8 mouse cellular contexts compared by ENCODE assay signal in the genomic region with DNA sequence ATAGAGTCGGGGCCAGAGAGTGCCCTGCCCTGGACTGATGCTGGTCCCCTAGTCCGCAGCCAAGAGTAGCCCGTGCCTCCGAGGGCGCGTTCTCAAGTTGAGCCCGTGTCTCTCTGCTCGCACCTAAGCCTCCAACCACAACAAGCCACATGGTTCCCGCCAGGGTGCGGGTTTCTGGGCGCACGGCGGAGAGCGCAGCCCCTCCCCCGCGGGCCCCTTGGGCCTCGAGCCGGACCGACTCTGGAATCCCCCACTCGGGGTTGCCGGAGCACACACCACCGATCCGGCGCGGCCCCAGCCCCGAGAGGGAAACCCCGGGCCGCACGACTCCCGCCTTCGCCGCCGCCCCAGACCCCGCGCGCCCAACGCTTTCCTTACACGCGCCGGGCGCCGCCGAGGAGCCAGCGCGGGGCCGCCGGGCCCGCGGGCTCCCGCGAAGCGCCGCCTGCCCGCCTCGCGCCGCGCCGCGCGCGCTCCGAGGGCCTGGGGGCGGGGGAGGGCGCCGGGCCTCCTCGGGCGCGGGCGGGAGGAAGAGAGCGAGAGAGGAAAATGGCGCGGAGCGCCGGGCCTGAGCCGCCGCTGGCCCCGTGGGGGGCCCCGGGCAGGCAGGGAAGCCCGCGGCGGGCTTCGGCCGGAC. TPM values are rescaled to one million over a fixed set of nuclear protein-coding genes. Genes with fewer than 3 reads are reported as not detected.
DNase-seq lines count a peak whose midpoint lies in the region; ATAC-seq and TF ChIP-seq lines count a peak whose summit lies in the region.

No protein-coding gene starts in this region.

- peak overlapping the region; percentile 94 for H3K4me3 ChIP-seq in E14TG2a.4 (replicated peaks; ENCODE audit: low read length)
- H3K4me3 ChIP-seq in brown adipose tissue, adult 24 weeks (ENCODE audit: insufficient read depth, low read depth, low read length): peak overlapping the region; percentile 77
- H3K4me3 ChIP-seq in forebrain, embryonic 10.5 days: peak overlapping the region; percentile 99
- H3K4me3 ChIP-seq in heart, embryonic 16.5 days (ENCODE audit: low read length): peak overlapping the region; percentile 92
- H3K4me3 ChIP-seq in lung, adult 2 months (replicated peaks; ENCODE audit: extremely low read depth, low read depth, low read length): peak overlapping the region; percentile 63
- peak overlapping the region; percentile 94 for H3K4me3 ChIP-seq in neural tube, embryonic 14.5 days (ENCODE audit: low read depth, low read length)

- H3K9ac ChIP-seq in heart, embryonic 16.5 days (ENCODE audit: low read length): peak overlapping the region; percentile 98
- peak overlapping the region; percentile 87 for H3K9ac ChIP-seq in neural tube, embryonic 14.5 days (replicated peaks; ENCODE audit: low read depth, low read length)

- peak overlapping the region; percentile 76 for H3K4me2 ChIP-seq in heart, embryonic 16.5 days (ENCODE audit: low read depth, low read length)
- peak overlapping the region; percentile 79 for H3K4me2 ChIP-seq in neural tube, embryonic 14.5 days (ENCODE audit: low read depth, low read length)

- no peaks in the 10 kb centered on the region for H3K27me3 ChIP-seq in E14TG2a.4 (ENCODE audit: insufficient read depth, low read length)
- H3K27me3 ChIP-seq in forebrain, embryonic 10.5 days (ENCODE audit: poor library complexity, severe bottlenecking): no peaks in the 10 kb centered on the region
- no peaks in the 10 kb centered on the region for H3K27me3 ChIP-seq in heart, embryonic 16.5 days (ENCODE audit: control insufficient read depth, insufficient read depth, low read length)
- no peaks in the 10 kb centered on the region for H3K27me3 ChIP-seq in neural tube, embryonic 14.5 days (ENCODE audit: control insufficient read depth, insufficient read depth, low read length)

- peaks cover 60% of the 10 kb centered on the region for H3K4me1 ChIP-seq in E14TG2a.4 (replicated peaks; ENCODE audit: low read depth, low read length)
- H3K4me1 ChIP-seq in brown adipose tissue, adult 24 weeks (ENCODE audit: control insufficient read depth, insufficient read depth, insufficient read length, low read length): 0 out of 2 replicates have a peak, but pooled peaks cover 2% of the 10 kb centered on the region
- H3K4me1 ChIP-seq in forebrain, embryonic 10.5 days: peaks cover 27% of the 10 kb centered on the region
- peaks cover 9% of the 10 kb centered on the region for H3K4me1 ChIP-seq in heart, embryonic 16.5 days (ENCODE audit: control insufficient read depth, insufficient read depth, low read length)
- peaks cover 3% of the 10 kb centered on the region for H3K4me1 ChIP-seq in lung, adult 2 months (ENCODE audit: control insufficient read depth, insufficient read depth, low read length)
- H3K4me1 ChIP-seq in neural tube, embryonic 14.5 days (ENCODE audit: control insufficient read depth, insufficient read depth, low read length): peaks cover 15% of the 10 kb centered on the region

- WGBS in forebrain, embryonic 10.5 days: under 1% methylated on average over 53 of the region's 84 CpGs
- WGBS in heart, embryonic 16.5 days: under 1% methylated on average over 77 of the region's 84 CpGs
- under 1% methylated on average over 79 of the region's 84 CpGs for WGBS in lung, adult 2 months
- under 1% methylated on average over 57 of the region's 84 CpGs for WGBS in neural tube, embryonic 14.5 days

- H3K9me3 ChIP-seq in E14TG2a.4 (ENCODE audit: low read length): no peaks in the 10 kb centered on the region
- H3K9me3 ChIP-seq in forebrain, embryonic 10.5 days: no peaks in the 10 kb centered on the region
- H3K9me3 ChIP-seq in heart, embryonic 16.5 days (replicated peaks; ENCODE audit: control insufficient read depth, low read length): no peaks in the 10 kb centered on the region
- H3K9me3 ChIP-seq in neural tube, embryonic 14.5 days (ENCODE audit: control insufficient read depth, low read length): no peaks in the 10 kb centered on the region

- peaks cover 41% of the 10 kb centered on the region for H3K36me3 ChIP-seq in E14TG2a.4 (ENCODE audit: insufficient read depth, low read length)
- peaks cover 42% of the 10 kb centered on the region for H3K36me3 ChIP-seq in forebrain, embryonic 10.5 days (replicated peaks)
- H3K36me3 ChIP-seq in heart, embryonic 16.5 days (ENCODE audit: control insufficient read depth, insufficient read depth): peaks cover 23% of the 10 kb centered on the region
- peaks cover 21% of the 10 kb centered on the region; the same call in 1 of the 2 replicates for H3K36me3 ChIP-seq in neural tube, embryonic 14.5 days (ENCODE audit: control insufficient read depth, insufficient read depth, low read length)

- H3K27ac ChIP-seq in brown adipose tissue, adult 24 weeks (replicated peaks; ENCODE audit: low read depth, low read length): peak overlapping the region; percentile 72
- peak overlapping the region; percentile 99 for H3K27ac ChIP-seq in forebrain, embryonic 10.5 days
- H3K27ac ChIP-seq in heart, embryonic 16.5 days (ENCODE audit: low read length): peak overlapping the region; percentile 100
- H3K27ac ChIP-seq in neural tube, embryonic 14.5 days (ENCODE audit: low read depth, low read length): peak overlapping the region; percentile 98

- no peak for TF ChIP-seq CTCF in E14TG2a.4 (conservative IDR thresholded peaks at IDR 0.05; ENCODE audit: low read length)
- TF ChIP-seq CTCF in lung, adult 2 months (IDR thresholded peaks at IDR 0.05; ENCODE audit: insufficient read depth, low read length): no peak

- peak; percentile 72 for DNase-seq in forebrain, embryonic 10.5 days (ENCODE audit: extremely low spot score, low spot score)
- DNase-seq in kidney, postnatal 25 days: peak; percentile 53 to 88
- peak; percentile 54 for DNase-seq in lung, adult 2 months
- DNase-seq in testis, postnatal 14 days (ENCODE audit: low spot score): peak; percentile 80

- ATAC-seq in heart, embryonic 16.5 days (replicated peaks; ENCODE audit: extremely low read depth, insufficient read depth, low FRiP score): peak; percentile 79
- peak; percentile 73 for ATAC-seq in neural tube, embryonic 14.5 days (ENCODE audit: low read depth)

- TF ChIP-seq POLR2A in lung, adult 2 months (IDR thresholded peaks at IDR 0.05; ENCODE audit: borderline replicate concordance, extremely low read depth, low read depth, low read length): no peak

RNA-seq across cellular contexts. Expression of a gene that starts 0.6 kb away (rescaled TPM):
- 310 and 336 TPM in 2 replicates for polyA plus RNA-seq in brown adipose tissue, adult 24 weeks (2012; ENCODE audit: insufficient read depth, insufficient read length, missing spikeins)
- polyA plus RNA-seq in forebrain, embryonic 10.5 days (2016; fragmentation: Nextera tagmentation; extraction: Ambion mirVana): 1,497 and 1,498 TPM in 2 replicates
- polyA plus RNA-seq in heart, embryonic 16.5 days (2015; fragmentation: Nextera tagmentation; extraction: Ambion mirVana): 556 and 599 TPM in 2 replicates
- polyA plus RNA-seq in lung, adult 2 months (2012; rRNA removed): 43.5 and 67.9 TPM in 2 replicates
- polyA plus RNA-seq in neural tube, embryonic 14.5 days (2014; fragmentation: Nextera tagmentation; extraction: Ambion mirVana): 994 and 1,036 TPM in 2 replicates

RNA-seq across cellular contexts. Expression of a gene that starts 21.3 kb away (rescaled TPM):
- 21.2 and 21.5 TPM in 2 replicates for polyA plus RNA-seq in brown adipose tissue, adult 24 weeks (2012; ENCODE audit: insufficient read depth, insufficient read length, missing spikeins)
- polyA plus RNA-seq in forebrain, embryonic 10.5 days (2016; fragmentation: Nextera tagmentation; extraction: Ambion mirVana): 719 and 771 TPM in 2 replicates
- polyA plus RNA-seq in heart, embryonic 16.5 days (2015; fragmentation: Nextera tagmentation; extraction: Ambion mirVana): 523 and 525 TPM in 2 replicates
- 114 and 147 TPM in 2 replicates for polyA plus RNA-seq in lung, adult 2 months (2012; rRNA removed)
- polyA plus RNA-seq in neural tube, embryonic 14.5 days (2014; fragmentation: Nextera tagmentation; extraction: Ambion mirVana): 1,282 and 1,347 TPM in 2 replicates

RNA-seq across cellular contexts. Expression of a gene that starts 28.7 kb away (rescaled TPM):
- polyA plus RNA-seq in brown adipose tissue, adult 24 weeks (2012; ENCODE audit: insufficient read depth, insufficient read length, missing spikeins): 12.4 and 15.7 TPM in 2 replicates
- polyA plus RNA-seq in forebrain, embryonic 10.5 days (2016; fragmentation: Nextera tagmentation; extraction: Ambion mirVana): 281 and 299 TPM in 2 replicates
- polyA plus RNA-seq in heart, embryonic 16.5 days (2015; fragmentation: Nextera tagmentation; extraction: Ambion mirVana): 107 and 117 TPM in 2 replicates
- polyA plus RNA-seq in lung, adult 2 months (2012; rRNA removed): 32.8 and 41.8 TPM in 2 replicates
- 98.2 and 98.9 TPM in 2 replicates for polyA plus RNA-seq in neural tube, embryonic 14.5 days (2014; fragmentation: Nextera tagmentation; extraction: Ambion mirVana)

RNA-seq across cellular contexts. Expression of a gene that starts 43.9 kb away (rescaled TPM):
- polyA plus RNA-seq in brown adipose tissue, adult 24 weeks (2012; ENCODE audit: insufficient read depth, insufficient read length, missing spikeins): 19.1 and 20.9 TPM in 2 replicates
- 93.2 and 94.5 TPM in 2 replicates for polyA plus RNA-seq in forebrain, embryonic 10.5 days (2016; fragmentation: Nextera tagmentation; extraction: Ambion mirVana)
- 60.1 and 64.9 TPM in 2 replicates for polyA plus RNA-seq in heart, embryonic 16.5 days (2015; fragmentation: Nextera tagmentation; extraction: Ambion mirVana)
- 47.1 and 54.9 TPM in 2 replicates for polyA plus RNA-seq in lung, adult 2 months (2012; rRNA removed)
- 84.4 and 95.8 TPM in 2 replicates for polyA plus RNA-seq in neural tube, embryonic 14.5 days (2014; fragmentation: Nextera tagmentation; extraction: Ambion mirVana)

Comparison
In these comparisons a context has a peak if more than half of its experiments do, and no peak if none do; other contexts are left out.
1. Peak in every context shown above with its lines: DNase-seq, ATAC-seq, H3K4me3 ChIP-seq and H3K27ac ChIP-seq.